Mouse (Mus musculus) midbrain, embryonic 11.5 days (tissue): ENCODE data around the gene Dscaml1. TPM values are rescaled to one million over a fixed set of nuclear protein-coding genes. Genes with fewer than 3 reads are reported as not detected.

Experiments
- ATAC-seq: fragments of 200-750 bp; cut with Nextera tagmentation; 2 replicates; pipeline ENCODE4 v1.8.0; 2017; ENCODE audit warnings: moderate TSS enrichment, moderate library complexity; ENCODE audit not compliant: low FRiP score
- DNase-seq: peaks from one replicate; pipeline ENCODE4 v3.0.0; 2015; ENCODE audit warnings: low spot score; ENCODE audit errors: missing footprints
- H3K27ac ChIP-seq: fragments of 300-500 bp; sonication (generic); 2 replicates; pipeline ENCODE4 v1.5.1; 2014; ENCODE audit warnings: low read depth, low read length
- H3K27me3 ChIP-seq: fragments of 300-500 bp; sonication (generic); 2 replicates; pipeline ENCODE4 v1.6.1; 2014; ENCODE audit warnings: mild to moderate bottlenecking, low read length, moderate library complexity, mixed read lengths; ENCODE audit not compliant: control insufficient read depth, insufficient read depth
- H3K36me3 ChIP-seq: fragments of 300-500 bp; sonication (generic); 2 replicates; pipeline ENCODE4 v1.6.1; 2014; ENCODE audit warnings: mild to moderate bottlenecking, low read length, moderate library complexity, mixed read lengths; ENCODE audit not compliant: control insufficient read depth, insufficient read depth
- H3K4me1 ChIP-seq: fragments of 300-500 bp; sonication (generic); 2 replicates; pipeline ENCODE4 v1.6.1; 2014; ENCODE audit warnings: low read length; ENCODE audit not compliant: control insufficient read depth, insufficient read depth
- H3K4me2 ChIP-seq: fragments of 300-500 bp; sonication (generic); 2 replicates; pipeline ENCODE4 v1.6.1; 2014; ENCODE audit warnings: mild to moderate bottlenecking, moderate library complexity
- H3K4me3 ChIP-seq: fragments of 300-500 bp; sonication (generic); 2 replicates; pipeline ENCODE4 v1.5.1; 2014; ENCODE audit warnings: low read depth, low read length
- H3K9ac ChIP-seq: fragments of 300-500 bp; sonication (generic); 2 replicates; pipeline ENCODE4 v1.6.1; 2014; ENCODE audit warnings: low read length
- H3K9me3 ChIP-seq: fragments of 300-500 bp; sonication (generic); 2 replicates; pipeline ENCODE4 v1.6.1; 2016; ENCODE audit warnings: low read length; ENCODE audit not compliant: control insufficient read depth
- WGBS: fragments of 180-500 bp; shearing (Covaris S2); extraction: QIAGEN DNeasy Blood & Tissue Kit; methylation state at CpG from one replicate; pipeline ENCODE4 v1.1.7; 2014; 5-methylcytosine and 5-hydroxymethylcytosine counted together
- polyA plus RNA-seq: library from polyadenylated mRNA; unstranded; fragments of >200 nt; fragmentation: Nextera tagmentation; extraction: Ambion mirVana; gene quantifications from 2 replicates; pipeline ENCODE4 v1.2.1, GENCODE M21; 2014

Gene Dscaml1
- polyA plus RNA-seq, 1 experiment from 2014 or later: 0.74 TPM

- Histone ChIP-seq H3K4me1 (peaks cover 9% of the 10 kb centered on the region), H3K36me3 (no peaks in the 10 kb centered on the region), H3K27me3 (peaks cover 40% of the 10 kb centered on the region), H3K9ac (no peak overlapping the region), H3K9me3 (no peaks in the 10 kb centered on the region), H3K27ac (no peak overlapping the region), H3K4me2 (no peak overlapping the region), H3K4me3 (no peak overlapping the region)
- WGBS: 79% methylated on average over 12 of the region's 12 CpGs
- no peak for DNase-seq
- ATAC-seq: no peak
These were observed 6.2 kb downstream of the Dscaml1 start for GRCm38 (mm10) chr9:45432639-45433038.

DNA sequence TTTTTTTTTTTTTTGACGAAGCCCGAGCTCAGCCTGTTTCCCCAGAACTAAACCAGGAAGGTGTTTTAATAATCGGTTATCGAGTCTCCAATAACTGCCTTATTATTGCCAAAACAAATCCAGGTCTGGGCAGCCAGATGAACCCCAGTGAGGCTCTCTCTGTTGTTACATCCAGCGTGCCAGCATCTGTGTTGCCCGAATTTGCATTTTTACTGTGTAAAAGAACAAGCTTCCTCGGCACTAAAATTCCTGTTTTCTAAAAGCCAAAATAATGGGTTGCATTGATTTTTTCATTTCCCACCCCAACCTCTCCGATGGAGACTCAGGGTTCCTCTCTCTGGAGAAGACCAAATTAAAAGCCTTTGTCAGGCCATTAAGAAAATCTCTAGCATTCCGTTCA, 6.7 kb downstream of the Dscaml1 start:
- Histone ChIP-seq H3K4me2 (no peak overlapping the region), H3K36me3 (no peaks in the 10 kb centered on the region), H3K9me3 (no peaks in the 10 kb centered on the region), H3K9ac (no peak overlapping the region), H3K27ac (no peak overlapping the region), H3K4me1 (peaks cover 9% of the 10 kb centered on the region), H3K4me3 (no peak overlapping the region), H3K27me3 (peaks cover 40% of the 10 kb centered on the region)
- DNase-seq (no peak), ATAC-seq (no peak)
- 75% methylated on average over 9 of the region's 9 CpGs for WGBS

DNA sequence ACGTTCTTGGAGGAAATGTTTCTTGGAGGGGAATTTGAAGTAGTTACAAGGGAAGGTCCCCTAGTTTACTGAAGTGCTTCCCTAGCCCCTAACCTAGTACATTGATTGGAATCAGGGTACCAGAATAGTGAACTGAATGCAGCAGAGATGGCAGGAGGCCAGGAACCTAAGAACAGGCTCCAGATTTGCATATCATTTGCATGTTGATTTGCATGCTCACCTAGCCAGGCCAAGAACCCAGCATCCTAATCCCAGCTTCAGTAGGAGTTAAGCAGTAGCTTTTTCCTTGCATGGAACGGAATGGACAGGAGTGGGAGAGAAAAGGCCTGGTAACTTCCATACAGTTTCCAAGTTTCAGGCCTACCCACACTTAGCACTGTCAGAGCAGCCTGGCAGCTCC, 7.7 kb downstream of the Dscaml1 start:
- DNase-seq: no peak
- WGBS: 91% methylated on average over 2 of the region's 2 CpGs
- no peaks in the 10 kb centered on the region for H3K9me3 ChIP-seq
- ATAC-seq: no peak
- peaks cover 9% of the 10 kb centered on the region for H3K4me1 ChIP-seq
- H3K27ac ChIP-seq: no peak overlapping the region
- H3K36me3 ChIP-seq: no peaks in the 10 kb centered on the region
- no peak overlapping the region for H3K9ac ChIP-seq
- no peak overlapping the region for H3K4me3 ChIP-seq
- peaks cover 34% of the 10 kb centered on the region for H3K27me3 ChIP-seq
- no peak overlapping the region for H3K4me2 ChIP-seq

- ATAC-seq: no peak
- H3K4me3 ChIP-seq: no peak overlapping the region
- no peak overlapping the region for H3K9ac ChIP-seq
- H3K27me3 ChIP-seq: no peaks in the 10 kb centered on the region; the same call in 1 of the 2 replicates
- DNase-seq: no peak
- H3K4me2 ChIP-seq: no peak overlapping the region
- 91% methylated on average over 4 of the region's 4 CpGs for WGBS
- no peaks in the 10 kb centered on the region for H3K9me3 ChIP-seq
- H3K36me3 ChIP-seq: no peaks in the 10 kb centered on the region
- no peaks in the 10 kb centered on the region for H3K4me1 ChIP-seq
- H3K27ac ChIP-seq: no peak overlapping the region
These were observed 12.6 kb downstream of the Dscaml1 start for GRCm38 (mm10) chr9:45439025-45439424.

GRCm38 (mm10) chr9:45440083-45440784, 13.8 kb downstream of the Dscaml1 start:
- Histone ChIP-seq H3K9ac (no peak overlapping the region), H3K36me3 (no peaks in the 10 kb centered on the region), H3K4me3 (no peak overlapping the region), H3K27me3 (no peaks in the 10 kb centered on the region), H3K4me1 (no peaks in the 10 kb centered on the region), H3K4me2 (no peak overlapping the region), H3K9me3 (no peaks in the 10 kb centered on the region), H3K27ac (no peak overlapping the region)
- WGBS: 84% methylated on average over 16 of the region's 16 CpGs
- no peak for ATAC-seq
- peak; percentile 28 for DNase-seq

DNA sequence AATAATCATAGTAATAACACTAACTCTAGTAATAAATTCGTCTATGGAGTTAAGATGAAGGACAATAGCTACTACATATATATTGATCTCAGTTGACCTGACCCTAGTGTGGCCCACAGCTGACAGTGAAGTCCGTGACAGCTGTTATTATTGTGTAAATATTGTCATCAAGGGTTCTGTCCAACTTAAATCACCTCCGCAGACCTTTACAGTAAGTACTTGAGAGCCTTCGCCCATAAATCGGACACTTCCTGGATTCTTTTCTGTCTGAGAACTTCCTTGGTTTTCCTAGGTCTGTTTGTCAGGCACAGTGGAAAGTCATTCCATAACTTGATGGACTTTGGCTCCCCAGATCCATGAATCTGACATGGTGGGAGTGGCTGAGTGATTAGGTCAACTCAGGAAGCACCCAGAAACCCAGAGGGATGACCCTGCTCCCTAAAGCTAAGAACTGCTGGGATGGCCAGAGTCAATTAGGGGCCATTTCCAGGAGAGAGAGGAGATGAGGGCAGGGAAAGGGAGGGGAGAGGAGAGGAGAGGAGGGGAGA, 17.9 kb downstream of the Dscaml1 start:
- Histone ChIP-seq H3K27ac (no peak overlapping the region), H3K36me3 (no peaks in the 10 kb centered on the region), H3K4me2 (no peak overlapping the region), H3K9me3 (no peaks in the 10 kb centered on the region), H3K4me1 (no peaks in the 10 kb centered on the region), H3K9ac (no peak overlapping the region), H3K27me3 (no peaks in the 10 kb centered on the region; the same call in 1 of the 2 replicates), H3K4me3 (no peak overlapping the region)
- ATAC-seq (no peak), DNase-seq (peak; percentile 68)
- WGBS: 83% methylated on average over 5 of the region's 5 CpGs

GRCm38 (mm10) chr9:45449658-45450057, 23.2 kb downstream of the Dscaml1 start:
- DNase-seq: peak; percentile 8
- H3K27me3 ChIP-seq: no peaks in the 10 kb centered on the region; the same call in 1 of the 2 replicates
- H3K4me3 ChIP-seq: no peak overlapping the region
- 84% methylated on average over 4 of the region's 4 CpGs for WGBS
- H3K9me3 ChIP-seq: no peaks in the 10 kb centered on the region
- no peaks in the 10 kb centered on the region for H3K4me1 ChIP-seq
- no peak overlapping the region for H3K9ac ChIP-seq
- H3K36me3 ChIP-seq: no peaks in the 10 kb centered on the region
- no peak for ATAC-seq
- no peak overlapping the region for H3K4me2 ChIP-seq
- H3K27ac ChIP-seq: no peak overlapping the region

DNA sequence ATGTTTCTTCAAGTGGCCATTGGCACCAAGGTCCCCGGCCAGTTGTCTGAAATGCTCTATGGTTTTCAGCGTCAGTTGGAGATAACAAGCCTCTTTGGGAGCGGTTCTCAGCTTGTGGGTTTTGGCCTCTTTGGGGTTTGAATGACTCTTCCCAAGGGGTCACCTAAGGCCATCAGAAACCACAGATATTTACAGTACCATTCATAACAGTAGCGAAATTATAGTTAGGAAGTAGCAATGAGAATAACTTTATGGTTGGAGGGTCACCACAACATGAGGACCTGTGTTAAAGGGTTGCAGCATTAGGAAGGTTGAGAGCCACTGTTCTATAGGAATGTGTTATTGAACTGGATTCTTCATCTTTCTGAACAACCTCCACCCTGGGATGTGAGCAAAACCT, 24.9 kb downstream of the Dscaml1 start:
- H3K27ac ChIP-seq: no peak overlapping the region
- WGBS: 86% methylated on average over 4 of the region's 4 CpGs
- H3K4me1 ChIP-seq: no peaks in the 10 kb centered on the region
- H3K36me3 ChIP-seq: no peaks in the 10 kb centered on the region
- H3K9me3 ChIP-seq: no peaks in the 10 kb centered on the region
- H3K4me3 ChIP-seq: no peak overlapping the region
- DNase-seq (no peak), ATAC-seq (no peak)
- H3K4me2 ChIP-seq: no peak overlapping the region
- H3K9ac ChIP-seq: no peak overlapping the region
- no peaks in the 10 kb centered on the region; the same call in 1 of the 2 replicates for H3K27me3 ChIP-seq

DNA sequence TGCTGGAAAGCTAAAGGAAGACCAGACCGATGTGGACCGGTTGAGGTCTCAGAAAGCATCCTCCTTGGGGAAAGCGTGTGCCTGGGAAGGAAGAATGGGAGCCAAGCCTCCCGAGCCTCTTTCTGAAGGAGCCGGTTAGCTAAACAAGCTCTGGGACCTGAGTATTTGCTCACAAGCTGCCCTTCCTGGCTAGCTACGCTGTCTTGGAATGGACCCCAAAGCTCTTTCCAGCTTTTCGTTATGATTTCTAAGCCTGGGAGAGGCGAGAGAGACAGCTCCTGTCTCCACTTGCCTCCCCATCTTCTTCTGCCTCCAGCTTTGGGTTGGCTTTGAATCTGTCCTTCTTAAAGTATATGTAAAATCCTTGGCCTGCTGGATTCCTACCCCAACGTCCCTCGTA, 27.6 kb downstream of the Dscaml1 start:
- DNase-seq: no peak
- H3K4me3 ChIP-seq: no peak overlapping the region
- H3K4me2 ChIP-seq: no peak overlapping the region
- H3K36me3 ChIP-seq: no peaks in the 10 kb centered on the region
- H3K27me3 ChIP-seq: no peaks in the 10 kb centered on the region
- 89% methylated on average over 10 of the region's 10 CpGs for WGBS
- ATAC-seq: no peak
- no peaks in the 10 kb centered on the region; the same call in 1 of the 2 replicates for H3K4me1 ChIP-seq
- no peak overlapping the region for H3K9ac ChIP-seq
- H3K9me3 ChIP-seq: no peaks in the 10 kb centered on the region
- no peak overlapping the region for H3K27ac ChIP-seq
